Mouse (Mus musculus) lung, adult 2 months (tissue): ENCODE results near the gene Rhot1. TPM values are rescaled to one million over a fixed set of nuclear protein-coding genes. Genes with fewer than 3 reads are reported as not detected.

Source experiments
- DNase-seq: peaks from one replicate; pipeline ENCODE4 v3.0.0; 2022
- H3K4me1 ChIP-seq: fragments of 200-500 bp; 2 replicates; pipeline ENCODE4 v1.6.1; 2011; ENCODE audit warnings: low read length; ENCODE audit not compliant: control insufficient read depth, insufficient read depth
- H3K4me3 ChIP-seq: fragments of 200-500 bp; replicated peaks from 2 replicates; pipeline ENCODE3; 2011; ENCODE audit warnings: low read depth, mild to moderate bottlenecking, control low read depth, low read length; ENCODE audit errors: extremely low read depth
- CTCF ChIP-seq: fragments of 200-500 bp; IDR thresholded peaks from 2 replicates; pipeline ENCODE4 v1.5.1; 2011; ENCODE audit warnings: mild to moderate bottlenecking, low read length, control low read depth; ENCODE audit not compliant: insufficient read depth
- POLR2A ChIP-seq: fragments of 200-500 bp; IDR thresholded peaks from 2 replicates; pipeline ENCODE4 v1.6.1; 2011; ENCODE audit warnings: low read depth, mild to moderate bottlenecking, control low read depth, low read length, borderline replicate concordance; ENCODE audit errors: extremely low read depth
- WGBS: fragments of 180-500 bp; shearing (Covaris S2); methylation state at CpG from one replicate; pipeline ENCODE4 v1.1.7; 2018; 5-methylcytosine and 5-hydroxymethylcytosine counted together
- polyA plus RNA-seq: library from polyadenylated mRNA; depleted of rRNA; stranded (reverse); fragments of >200 nt; gene quantifications from 2 replicates; pipeline ENCODE4 v1.2.3, GENCODE M21; 2012

Rhot1 gene
- polyA plus RNA-seq, 1 experiment, result 14.9 TPM

DNA sequence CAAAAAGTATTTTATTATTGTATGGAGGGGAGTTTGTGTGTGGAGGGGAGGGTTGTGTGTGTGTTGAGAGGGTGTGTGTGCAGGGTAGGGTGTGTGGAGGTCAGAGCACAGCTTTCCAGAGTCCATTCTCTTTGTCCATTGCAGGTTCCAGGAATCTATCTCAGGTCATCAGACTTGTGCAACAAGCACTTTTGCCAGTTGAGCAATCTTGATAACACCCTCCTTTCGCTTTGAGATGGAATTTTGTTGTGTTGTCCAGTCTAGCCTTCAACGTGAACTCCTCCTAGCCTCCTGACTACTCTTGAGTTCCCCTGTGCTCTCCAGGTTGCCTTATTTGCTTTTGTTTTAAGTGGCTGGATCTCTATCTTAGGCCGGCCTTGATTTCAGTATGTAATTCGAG is 18.5 kb upstream of the Rhot1 start:
- TF ChIP-seq POLR2A (no peak), CTCF (no peak)
- no peaks in the 10 kb centered on the region for H3K4me1 ChIP-seq
- 52% methylated on average over 4 of the region's 4 CpGs for WGBS
- no peak overlapping the region for H3K4me3 ChIP-seq
- DNase-seq, result peak; percentile 37

DNA sequence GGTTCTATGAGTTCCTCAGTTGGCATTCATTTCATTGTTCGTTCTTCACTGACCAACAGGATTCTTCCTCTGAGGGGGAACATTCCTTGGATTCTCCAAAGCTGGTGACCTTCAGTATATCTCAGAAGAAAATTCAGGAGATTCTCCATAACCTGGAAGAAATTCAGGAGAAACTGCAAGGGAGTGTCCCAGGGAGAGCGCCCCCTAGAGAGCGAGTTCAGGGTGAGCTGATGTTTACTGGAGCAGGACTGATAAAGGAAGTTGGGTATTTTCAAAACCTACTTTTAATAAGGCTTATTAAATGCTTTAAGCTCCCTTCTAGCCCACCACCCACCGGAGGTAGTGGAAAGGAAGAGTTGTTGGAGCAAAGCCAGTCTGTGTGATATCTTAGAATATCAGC is 15.0 kb upstream of the Rhot1 start:
- Histone ChIP-seq H3K4me1 (no peaks in the 10 kb centered on the region), H3K4me3 (no peak overlapping the region)
- TF ChIP-seq CTCF (no peak), POLR2A (no peak)
- 76% methylated on average over 4 of the region's 4 CpGs for WGBS
- DNase-seq, result no peak

DNA sequence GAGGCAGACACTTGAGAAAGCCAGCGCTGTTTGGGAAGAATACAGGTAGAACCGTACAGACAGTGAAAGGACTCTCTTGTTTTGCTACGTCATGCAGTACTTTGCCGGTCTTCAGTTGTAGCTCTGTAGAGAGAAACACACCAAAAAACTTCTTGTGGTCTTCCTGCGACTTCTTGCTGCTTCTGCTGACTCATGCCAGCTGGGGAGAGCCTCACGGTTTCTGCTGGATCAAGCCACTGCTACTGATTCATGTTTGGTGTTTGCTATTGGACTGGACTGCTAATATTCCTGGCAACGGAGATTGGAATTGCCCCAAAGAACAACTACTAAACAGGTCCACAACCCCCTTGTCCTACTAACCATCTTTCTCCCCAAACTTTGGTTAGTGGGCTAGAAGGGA is 12.5 kb upstream of the Rhot1 start:
- H3K4me3 ChIP-seq, result no peak overlapping the region
- TF ChIP-seq POLR2A (no peak), CTCF (no peak)
- DNase-seq, result no peak
- 84% methylated on average over 7 of the region's 7 CpGs for WGBS
- H3K4me1 ChIP-seq, result no peaks in the 10 kb centered on the region

DNA sequence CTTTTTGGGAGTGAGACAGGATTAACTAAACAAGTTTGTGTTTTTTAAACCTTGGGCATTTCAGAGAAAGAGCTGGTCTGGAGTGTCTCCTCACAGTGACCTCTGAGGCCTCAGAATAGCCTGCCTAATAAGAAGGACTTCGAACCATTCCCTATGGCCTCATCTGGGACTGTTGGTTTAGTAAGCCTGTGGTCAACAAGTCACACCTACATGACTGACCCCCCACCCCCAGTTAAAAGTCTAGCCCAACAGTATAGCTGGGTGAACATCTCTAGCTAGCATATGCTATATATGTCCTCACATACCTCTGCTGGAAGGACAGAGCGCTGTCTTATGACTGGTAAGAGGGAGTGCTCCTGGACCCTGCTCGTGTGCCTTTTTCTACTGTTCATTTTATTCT is 9.5 kb upstream of the Rhot1 start:
- no peak for TF ChIP-seq POLR2A
- TF ChIP-seq CTCF, result no peak
- 96% methylated on average over 3 of the region's 3 CpGs for WGBS
- DNase-seq, result no peak
- no peak overlapping the region for H3K4me3 ChIP-seq
- no peaks in the 10 kb centered on the region for H3K4me1 ChIP-seq

DNA sequence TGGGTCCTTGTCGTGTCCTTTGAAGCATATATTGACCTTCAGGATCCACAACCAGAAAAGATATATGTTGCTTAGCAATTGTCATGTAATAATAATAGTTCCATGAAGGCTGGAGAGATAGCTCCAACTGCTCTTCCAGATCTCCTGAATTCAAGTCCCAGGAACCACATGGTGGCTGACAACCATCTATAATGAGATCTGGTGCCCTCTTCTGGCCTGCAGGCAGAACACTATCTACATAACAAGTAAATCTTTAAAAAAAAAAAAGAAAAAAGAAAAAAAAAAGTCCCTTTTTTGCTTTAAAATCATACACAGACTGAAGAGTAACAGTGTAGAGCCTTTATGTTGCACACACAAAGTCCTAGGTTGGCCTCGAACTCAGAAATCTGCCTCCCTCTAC is 9.0 kb upstream of the Rhot1 start:
- no peak overlapping the region for H3K4me3 ChIP-seq
- no peak for DNase-seq
- TF ChIP-seq CTCF, result no peak
- no peak for TF ChIP-seq POLR2A
- WGBS, result 99% methylated on average over 2 of the region's 2 CpGs
- no peaks in the 10 kb centered on the region for H3K4me1 ChIP-seq

DNA sequence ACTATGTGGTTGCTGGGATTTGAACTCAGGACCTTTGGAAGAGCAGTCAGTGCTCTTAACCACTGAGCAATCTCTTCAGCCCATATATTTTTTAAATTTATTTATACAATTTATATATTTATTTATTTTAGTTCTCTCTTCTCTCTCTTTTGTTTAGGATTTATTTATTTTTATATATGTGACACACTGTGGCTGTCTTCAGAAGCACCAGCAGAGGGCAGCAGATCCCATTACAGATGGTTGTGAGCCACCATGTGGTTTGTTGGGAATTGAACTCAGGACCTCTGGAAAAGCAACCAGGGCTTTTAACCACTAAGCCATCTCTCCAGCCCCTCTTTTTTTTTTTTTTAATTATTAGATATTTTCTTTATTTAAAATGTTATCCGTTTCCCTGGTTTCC is 8.5 kb upstream of the Rhot1 start:
- DNase-seq, result no peak
- TF ChIP-seq POLR2A (no peak), CTCF (peak; percentile 34; the same call in 1 of the 2 replicates)
- Histone ChIP-seq H3K4me1 (no peaks in the 10 kb centered on the region), H3K4me3 (no peak overlapping the region)
- 85% methylated on average over 1 of the region's 1 CpGs for WGBS

DNA sequence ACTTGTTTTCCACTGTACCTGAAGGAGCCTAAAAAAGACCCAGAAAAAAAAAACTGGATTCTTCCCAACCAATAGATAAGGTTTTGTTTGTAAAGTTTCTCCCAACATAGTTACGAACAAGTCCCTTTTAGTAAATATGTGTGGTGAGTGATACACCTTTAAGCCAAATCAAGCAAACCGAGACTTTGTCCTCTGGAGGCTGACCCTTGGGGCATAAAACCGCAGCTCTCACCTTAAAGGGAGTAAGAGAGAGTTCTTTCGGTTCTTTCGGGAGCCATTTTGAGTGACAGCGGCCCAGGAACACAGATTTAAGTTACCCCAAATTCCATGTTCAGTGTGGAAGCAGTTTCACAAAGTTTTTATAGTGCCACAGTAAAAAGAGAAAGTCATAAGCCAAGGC is 6.5 kb upstream of the Rhot1 start:
- Histone ChIP-seq H3K4me3 (no peak overlapping the region), H3K4me1 (no peaks in the 10 kb centered on the region)
- no peak for TF ChIP-seq CTCF
- TF ChIP-seq POLR2A, result no peak
- DNase-seq, result no peak
- 77% methylated on average over 6 of the region's 6 CpGs for WGBS

DNA sequence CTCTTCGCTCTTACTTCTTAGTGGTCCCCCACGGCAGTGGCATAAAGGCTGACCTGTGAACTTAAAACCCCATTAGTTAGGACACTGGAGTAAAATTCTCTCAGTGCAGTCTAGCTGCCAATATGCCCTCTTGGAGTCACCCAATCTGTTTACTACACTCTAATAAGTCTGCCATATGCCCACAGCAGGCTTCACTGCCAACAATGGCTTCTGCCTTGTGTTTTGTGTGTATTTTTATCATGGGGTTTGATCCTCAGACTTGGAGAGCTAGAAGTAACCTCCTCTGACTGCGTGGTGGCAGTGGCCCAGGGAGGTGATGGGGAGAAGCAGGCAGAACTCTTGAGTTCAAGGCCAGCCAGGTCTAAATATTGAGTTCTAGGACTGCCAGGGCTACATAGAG is 4.8 kb upstream of the Rhot1 start:
- 70% methylated on average over 3 of the region's 3 CpGs for WGBS
- Histone ChIP-seq H3K4me3 (no peak overlapping the region), H3K4me1 (no peaks in the 10 kb centered on the region)
- DNase-seq, result no peak
- TF ChIP-seq POLR2A (no peak), CTCF (no peak)

DNA sequence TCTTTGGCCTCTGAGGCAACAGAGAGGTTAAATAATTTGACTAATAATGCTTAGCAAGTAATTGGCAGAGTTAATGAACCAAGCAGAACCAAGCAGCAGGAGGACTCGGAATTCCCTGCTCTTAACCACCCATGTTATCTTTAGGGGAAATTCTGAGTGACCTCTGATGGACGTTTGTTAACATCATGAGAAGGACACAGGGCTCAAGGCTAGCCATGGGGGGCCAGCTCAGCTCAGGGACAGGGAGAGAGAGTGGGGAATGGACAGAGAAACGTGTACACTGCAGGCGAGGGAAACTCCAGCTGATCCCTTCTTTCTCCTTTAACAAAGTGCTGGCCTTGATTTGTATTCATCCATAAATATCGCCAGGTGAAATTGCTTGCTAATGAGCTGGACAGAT is 3.9 kb upstream of the Rhot1 start:
- no peaks in the 10 kb centered on the region for H3K4me1 ChIP-seq
- H3K4me3 ChIP-seq, result no peak overlapping the region
- TF ChIP-seq CTCF (no peak), POLR2A (no peak)
- 52% methylated on average over 5 of the region's 5 CpGs for WGBS
- DNase-seq, result no peak

DNA sequence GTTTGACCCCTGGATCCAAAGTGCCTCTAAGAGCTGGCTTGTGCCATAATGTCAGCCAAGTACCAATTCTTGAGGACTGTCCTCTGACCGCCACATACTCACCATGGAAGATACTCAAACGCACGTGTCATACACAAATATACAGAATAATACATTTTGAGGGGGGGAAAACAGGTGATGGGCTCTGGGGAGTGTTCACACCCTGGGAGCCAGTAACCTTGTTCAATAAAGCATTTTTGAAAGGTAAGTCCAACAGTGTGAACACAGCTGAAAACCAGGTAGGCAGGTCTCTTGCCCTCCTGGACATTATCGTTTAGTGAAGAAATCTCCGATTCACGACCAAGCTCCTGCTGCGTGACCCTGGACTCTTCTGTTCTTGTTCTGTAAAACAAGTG is 357 bp upstream of the Rhot1 start:
- no peak for TF ChIP-seq POLR2A
- TF ChIP-seq CTCF, result no peak
- no peak for DNase-seq
- 37% methylated on average over 7 of the region's 7 CpGs for WGBS

DNA sequence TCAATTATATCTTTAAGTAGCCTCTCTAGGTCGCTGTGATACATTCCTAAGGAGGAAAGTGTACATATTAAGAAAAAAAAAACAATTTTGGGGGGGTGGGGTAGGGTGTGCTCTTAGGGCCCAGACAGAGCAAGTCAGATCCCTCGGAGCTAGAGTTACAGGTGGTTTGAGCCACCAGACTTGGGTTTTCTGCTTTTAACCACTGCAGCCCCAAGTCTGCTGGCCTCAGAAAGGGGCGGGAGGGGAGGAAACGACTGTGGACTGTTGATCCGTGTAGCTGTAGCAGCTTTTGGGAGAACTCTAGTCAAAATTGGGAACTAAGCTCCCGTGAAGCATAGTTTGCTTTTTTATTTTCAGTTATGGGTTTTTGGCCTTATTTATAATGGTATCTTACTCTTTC is 1.5 kb downstream of the Rhot1 start:
- peaks cover 3% of the 10 kb centered on the region; the same call in 1 of the 2 replicates for H3K4me1 ChIP-seq
- no peak overlapping the region for H3K4me3 ChIP-seq
- TF ChIP-seq POLR2A, result no peak
- TF ChIP-seq CTCF, result no peak
- WGBS, result 19% methylated on average over 6 of the region's 6 CpGs
- DNase-seq, result no peak

More for the DNA sequence above, 357 bp upstream of the Rhot1 start:
- H3K4me1 ChIP-seq, result peaks cover 3% of the 10 kb centered on the region; the same call in 1 of the 2 replicates
- H3K4me3 ChIP-seq, result no peak overlapping the region
